Mouse (Mus musculus): ENCODE measurements around the gene Rnf187.

DNA sequence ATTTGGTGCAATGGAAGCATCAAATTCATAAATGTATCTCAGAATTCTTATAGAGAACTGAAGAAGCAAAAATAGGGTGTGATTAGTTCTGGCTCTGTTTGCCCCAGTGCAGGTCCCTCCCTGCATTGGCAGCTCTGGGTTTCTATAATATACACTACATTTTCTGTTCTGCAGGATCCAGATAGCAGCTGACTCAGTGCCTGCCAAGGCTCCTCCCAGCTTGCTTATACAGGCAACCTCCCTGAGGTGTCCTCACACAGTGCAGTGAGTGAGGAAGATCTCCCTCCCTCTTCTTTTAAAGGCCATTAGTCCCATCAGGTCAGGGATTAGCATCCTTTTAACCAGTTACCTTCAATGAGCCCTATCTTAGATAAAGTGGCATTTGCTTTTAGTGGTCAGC is 37.6 kb downstream of the Rnf187 start:
- TF ChIP-seq POLR2A (IDR thresholded peaks at IDR 0.05; ENCODE audit: low read depth, low read length) (no peak), CTCF (IDR thresholded peaks at IDR 0.05; ENCODE audit: borderline replicate concordance, insufficient read depth, low read length) (no peak)

All from embryonic fibroblast, embryonic 13.5 days (primary cell).